Mouse (Mus musculus): ENCODE measurements around the gene Fibp.

DNA sequence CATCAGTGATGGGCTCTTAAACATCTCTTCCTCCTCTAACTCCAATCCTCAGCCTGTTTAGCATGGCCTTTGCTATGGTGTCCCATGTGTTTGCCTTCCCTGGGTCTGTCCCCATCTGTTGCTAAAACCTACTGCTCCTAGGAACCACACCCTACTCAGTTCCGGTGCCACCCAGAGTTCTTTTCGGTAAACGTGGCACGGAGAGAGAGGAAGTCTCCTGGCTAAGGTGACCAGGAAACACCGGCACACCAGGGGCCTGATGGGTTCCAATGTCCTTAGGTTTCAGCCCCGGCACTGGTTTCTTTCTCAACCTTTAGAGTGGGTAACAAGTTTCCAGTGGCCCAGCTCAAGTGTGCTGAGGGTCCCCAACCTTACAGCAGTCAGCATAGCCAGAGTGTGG lies 39.8 kb upstream of the Fibp start:
- TF ChIP-seq CTCF (IDR thresholded peaks at IDR 0.05; ENCODE audit: borderline replicate concordance, insufficient read depth, low read depth, low read length) = no peak
- TF ChIP-seq POLR2A (IDR thresholded peaks at IDR 0.05; ENCODE audit: borderline replicate concordance, insufficient read depth, low read length) = no peak
